Mouse (Mus musculus): ENCODE measurements at regions not wholly inside any gene's neighbourhood (a gene's known extent, or its start where the extent isn't known, plus 50 kb on each side); places are given as distances from the start of the nearest gene placed in this dataset.

DNA sequence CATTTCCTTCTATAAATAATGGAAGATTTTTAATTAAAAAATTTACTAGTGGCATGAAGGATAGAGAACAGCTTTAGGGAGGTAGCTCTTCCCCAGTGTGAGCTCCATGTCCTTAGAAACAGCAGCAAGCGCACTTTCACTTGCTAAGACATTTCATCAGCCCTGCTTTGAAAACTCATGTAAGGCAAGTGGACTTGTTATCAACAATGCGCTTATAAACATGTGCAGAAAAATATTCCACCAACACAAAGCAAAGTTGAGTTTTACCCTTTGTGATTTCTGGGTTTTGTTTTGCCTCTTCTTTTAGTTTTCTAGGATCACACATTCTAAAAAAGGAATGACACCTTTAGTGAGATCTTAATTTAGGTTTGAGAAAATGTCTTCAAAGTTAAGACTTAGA is 890.7 kb downstream of the Tecrl start:
- no peak for TF ChIP-seq CTCF (IDR thresholded peaks at IDR 0.05; ENCODE audit: borderline replicate concordance, insufficient read depth, low read length)
- no peak for TF ChIP-seq POLR2A (IDR thresholded peaks at IDR 0.05; ENCODE audit: low read depth, low read length)
